Mouse (Mus musculus): ENCODE measurements at regions not wholly inside any gene's neighbourhood (a gene's known extent, or its start where the extent isn't known, plus 50 kb on each side); places are given as distances from the start of the nearest gene placed in this dataset.

DNA sequence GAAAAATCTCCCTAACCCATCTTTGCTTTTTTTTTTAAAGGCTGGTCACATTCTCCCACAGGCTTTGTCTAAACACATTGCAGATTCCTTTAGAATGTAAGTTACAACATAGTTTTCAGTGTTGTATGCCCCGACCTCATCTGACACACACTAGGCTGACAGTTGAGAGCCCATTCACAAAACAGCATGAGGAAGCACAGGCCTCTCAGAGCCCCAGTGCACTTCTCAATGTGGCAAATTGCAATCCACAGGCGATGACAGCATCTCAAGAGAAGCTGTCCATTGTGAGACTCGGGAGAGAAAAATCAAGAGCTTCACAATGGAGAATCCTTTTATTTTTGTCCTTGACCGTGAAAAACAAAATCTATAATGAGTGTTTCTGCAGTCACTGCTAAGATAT lies 493.8 kb upstream of the Alcam start:
- Histone ChIP-seq H3K36me3 (ENCODE audit: control insufficient read depth, insufficient read depth, low read length) (no peaks in the 10 kb centered on the region), H3K9me3 (ENCODE audit: control insufficient read depth, low read length) (no peaks in the 10 kb centered on the region), H3K4me3 (ENCODE audit: low read length) (no peak overlapping the region), H3K9ac (ENCODE audit: low read depth, low read length) (no peak overlapping the region), H3K4me1 (ENCODE audit: control insufficient read depth, insufficient read depth, low read depth, low read length) (no peaks in the 10 kb centered on the region), H3K4me2 (ENCODE audit: low read length) (no peak overlapping the region), H3K27ac (ENCODE audit: low read depth, low read length) (no peak overlapping the region), H3K27me3 (replicated peaks; ENCODE audit: control insufficient read depth, insufficient read depth, low read length) (no peaks in the 10 kb centered on the region)
- WGBS: 47% methylated on average over 4 of the region's 4 CpGs
- no peak for ATAC-seq

DNA sequence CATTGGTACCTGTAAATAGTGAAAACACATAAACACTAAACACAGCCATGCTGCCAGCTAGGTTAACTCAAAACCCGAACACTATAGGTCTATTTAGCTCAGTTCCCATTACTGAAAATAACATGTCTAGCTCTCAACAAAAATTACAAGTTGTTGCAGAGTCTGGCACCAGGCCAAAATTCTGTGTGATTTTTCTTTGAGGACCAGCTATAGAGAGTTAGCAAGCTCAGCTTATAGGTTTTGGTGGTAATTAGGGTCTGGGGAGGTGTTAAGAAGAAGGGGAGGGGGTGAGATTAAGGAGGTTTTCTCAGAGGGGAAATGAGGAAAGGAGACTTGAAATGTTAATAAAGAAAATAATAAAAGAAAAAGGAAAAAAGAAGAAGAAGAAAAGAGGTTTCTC lies 480.9 kb upstream of the Alcam start:
- Histone ChIP-seq H3K27ac (ENCODE audit: low read depth, low read length) (no peak overlapping the region), H3K9ac (ENCODE audit: low read depth, low read length) (no peak overlapping the region), H3K27me3 (replicated peaks; ENCODE audit: control insufficient read depth, insufficient read depth, low read length) (no peaks in the 10 kb centered on the region), H3K9me3 (ENCODE audit: control insufficient read depth, low read length) (no peaks in the 10 kb centered on the region), H3K4me3 (ENCODE audit: low read length) (no peak overlapping the region), H3K4me1 (ENCODE audit: control insufficient read depth, insufficient read depth, low read depth, low read length) (no peaks in the 10 kb centered on the region), H3K4me2 (ENCODE audit: low read length) (no peak overlapping the region), H3K36me3 (ENCODE audit: control insufficient read depth, insufficient read depth, low read length) (no peaks in the 10 kb centered on the region)
- no peak for ATAC-seq
- WGBS: 73% methylated on average over 1 of the region's 1 CpGs

DNA sequence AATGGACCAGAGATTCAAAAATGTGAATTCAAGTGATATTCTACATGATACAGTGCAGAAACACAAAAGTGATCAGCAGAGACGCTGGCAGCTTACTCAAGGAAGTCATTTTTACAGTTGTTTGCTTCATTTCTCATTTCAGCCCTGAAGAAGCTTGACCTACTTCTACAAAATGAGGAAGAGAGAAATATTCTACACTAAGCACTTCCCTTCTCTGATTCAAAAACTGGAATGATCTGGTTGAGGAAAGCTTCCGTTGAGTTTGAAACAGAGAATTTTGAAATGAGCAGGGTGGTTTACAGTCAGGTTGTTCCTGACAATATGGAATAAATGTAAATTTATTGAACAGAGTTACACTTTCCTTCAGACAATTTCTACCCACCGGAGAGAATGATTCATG lies 478.1 kb upstream of the Alcam start:
- ATAC-seq: no peak
- H3K9ac ChIP-seq (ENCODE audit: low read depth, low read length): no peak overlapping the region
- H3K4me1 ChIP-seq (ENCODE audit: control insufficient read depth, insufficient read depth, low read depth, low read length): no peaks in the 10 kb centered on the region
- 87% methylated on average over 3 of the region's 3 CpGs for WGBS
- no peak overlapping the region for H3K4me3 ChIP-seq (ENCODE audit: low read length)
- no peaks in the 10 kb centered on the region for H3K36me3 ChIP-seq (ENCODE audit: control insufficient read depth, insufficient read depth, low read length)
- H3K27me3 ChIP-seq (replicated peaks; ENCODE audit: control insufficient read depth, insufficient read depth, low read length): no peaks in the 10 kb centered on the region
- no peak overlapping the region for H3K4me2 ChIP-seq (ENCODE audit: low read length)
- H3K9me3 ChIP-seq (ENCODE audit: control insufficient read depth, low read length): no peaks in the 10 kb centered on the region
- no peak overlapping the region for H3K27ac ChIP-seq (ENCODE audit: low read depth, low read length)

DNA sequence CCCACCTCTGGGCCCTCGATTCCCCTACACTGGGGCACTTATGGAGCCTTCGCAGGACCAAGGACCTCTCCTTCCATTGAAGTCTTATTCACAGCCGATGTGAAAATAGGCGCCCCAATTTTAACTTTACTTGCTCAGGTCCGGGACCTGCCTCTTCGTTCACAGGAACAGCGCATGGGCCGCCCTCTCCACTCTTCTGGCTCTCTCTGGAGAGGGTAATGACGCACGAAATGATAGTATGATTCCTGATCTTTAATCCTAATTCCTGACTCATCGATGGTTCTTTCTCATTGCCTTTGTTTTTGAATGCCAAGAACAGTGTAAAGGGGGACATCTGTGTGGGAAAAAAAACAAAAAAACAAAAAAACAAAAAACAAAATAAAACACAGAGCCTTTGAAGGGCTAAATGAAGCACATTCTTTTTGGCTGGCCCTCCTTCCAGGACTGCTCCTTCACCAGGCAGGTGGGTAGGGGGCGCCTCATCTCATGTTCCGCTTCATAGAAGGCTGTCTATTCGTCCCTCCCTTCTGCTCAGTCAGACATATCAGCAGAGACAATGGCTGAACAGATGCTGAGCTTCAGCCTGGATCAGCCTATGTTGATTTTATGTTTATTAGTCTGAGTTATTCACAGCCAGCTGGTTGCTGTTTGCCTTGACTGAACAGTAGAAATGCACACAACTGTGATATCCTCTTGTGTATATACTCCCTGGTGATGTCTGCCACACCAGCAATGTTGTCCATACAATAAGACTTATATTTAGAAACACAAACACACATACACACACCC lies 438.8 kb upstream of the Alcam start:
- Histone ChIP-seq H3K36me3 (ENCODE audit: control insufficient read depth, insufficient read depth, low read length) (no peaks in the 10 kb centered on the region), H3K4me2 (ENCODE audit: low read length) (peak overlapping the region; percentile 33), H3K4me3 (ENCODE audit: low read length) (no peak overlapping the region), H3K27me3 (replicated peaks; ENCODE audit: control insufficient read depth, insufficient read depth, low read length) (no peaks in the 10 kb centered on the region), H3K4me1 (ENCODE audit: control insufficient read depth, insufficient read depth, low read depth, low read length) (no peaks in the 10 kb centered on the region), H3K9me3 (ENCODE audit: control insufficient read depth, low read length) (no peaks in the 10 kb centered on the region), H3K9ac (ENCODE audit: low read depth, low read length) (no peak overlapping the region), H3K27ac (ENCODE audit: low read depth, low read length) (no peak overlapping the region)
- 56% methylated on average over 14 of the region's 14 CpGs for WGBS
- ATAC-seq: peak; percentile 90

DNA sequence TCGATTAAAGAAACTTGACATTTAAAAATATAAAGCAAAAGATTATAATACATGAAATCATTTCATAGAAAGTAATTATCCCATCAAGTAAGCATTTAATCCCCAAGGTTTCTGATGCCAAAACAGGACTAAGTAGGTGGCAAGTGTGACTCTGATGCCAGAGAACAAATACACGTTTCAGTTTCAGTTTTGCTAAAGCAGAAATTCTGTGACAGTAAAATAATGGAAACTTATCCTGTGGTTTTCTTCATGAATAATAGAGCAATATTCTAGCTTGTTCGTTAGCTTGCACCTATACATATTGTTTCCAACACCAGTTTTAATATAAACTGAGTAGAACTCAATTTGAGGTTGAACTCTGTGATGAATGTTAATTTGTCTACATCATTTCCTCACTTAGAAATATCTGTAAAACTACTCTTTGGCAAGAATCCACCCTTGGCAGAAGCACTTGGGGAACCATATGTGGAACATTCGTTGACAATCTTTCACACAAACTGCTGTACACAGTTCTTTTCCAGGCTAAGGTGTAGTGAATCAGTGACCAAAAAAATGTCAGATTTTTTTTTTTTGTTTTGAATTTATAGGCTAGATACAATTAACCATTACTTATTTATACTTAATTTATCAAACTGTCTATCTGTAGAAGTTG lies 425.7 kb upstream of the Alcam start:
- Histone ChIP-seq H3K27ac (ENCODE audit: low read depth, low read length) (no peak overlapping the region), H3K27me3 (replicated peaks; ENCODE audit: control insufficient read depth, insufficient read depth, low read length) (no peaks in the 10 kb centered on the region), H3K9me3 (ENCODE audit: control insufficient read depth, low read length) (no peaks in the 10 kb centered on the region), H3K4me3 (ENCODE audit: low read length) (no peak overlapping the region), H3K4me1 (ENCODE audit: control insufficient read depth, insufficient read depth, low read depth, low read length) (no peaks in the 10 kb centered on the region), H3K9ac (ENCODE audit: low read depth, low read length) (no peak overlapping the region), H3K36me3 (ENCODE audit: control insufficient read depth, insufficient read depth, low read length) (no peaks in the 10 kb centered on the region), H3K4me2 (ENCODE audit: low read length) (no peak overlapping the region)
- WGBS: 69% methylated on average over 4 of the region's 4 CpGs
- no peak for ATAC-seq

DNA sequence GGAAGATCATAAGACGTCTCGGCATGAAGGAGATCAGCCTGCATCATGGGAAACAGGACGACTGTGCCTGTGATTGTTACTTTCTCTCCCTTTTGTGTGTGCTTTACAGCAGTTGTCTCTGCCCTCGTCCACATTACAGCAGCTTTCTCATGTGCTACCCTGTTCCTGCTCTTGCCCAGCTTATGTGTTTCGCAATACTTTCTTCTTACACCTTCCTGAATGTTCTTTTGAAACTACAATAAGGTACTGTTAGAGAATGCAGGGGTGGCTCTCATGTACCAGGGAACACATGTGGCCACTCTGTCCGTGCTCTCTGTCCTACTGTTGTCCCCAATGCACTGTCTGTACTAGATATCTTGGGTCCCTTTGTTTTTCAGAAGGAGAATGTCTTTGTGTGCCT lies 414.0 kb upstream of the Alcam start:
- Histone ChIP-seq H3K4me3 (ENCODE audit: low read length) (no peak overlapping the region), H3K9me3 (ENCODE audit: control insufficient read depth, low read length) (no peaks in the 10 kb centered on the region), H3K27me3 (replicated peaks; ENCODE audit: control insufficient read depth, insufficient read depth, low read length) (no peaks in the 10 kb centered on the region), H3K36me3 (ENCODE audit: control insufficient read depth, insufficient read depth, low read length) (no peaks in the 10 kb centered on the region), H3K4me2 (ENCODE audit: low read length) (no peak overlapping the region), H3K9ac (ENCODE audit: low read depth, low read length) (no peak overlapping the region), H3K4me1 (ENCODE audit: control insufficient read depth, insufficient read depth, low read depth, low read length) (no peaks in the 10 kb centered on the region), H3K27ac (ENCODE audit: low read depth, low read length) (no peak overlapping the region)
- no peak for ATAC-seq
- 82% methylated on average over 6 of the region's 6 CpGs for WGBS

DNA sequence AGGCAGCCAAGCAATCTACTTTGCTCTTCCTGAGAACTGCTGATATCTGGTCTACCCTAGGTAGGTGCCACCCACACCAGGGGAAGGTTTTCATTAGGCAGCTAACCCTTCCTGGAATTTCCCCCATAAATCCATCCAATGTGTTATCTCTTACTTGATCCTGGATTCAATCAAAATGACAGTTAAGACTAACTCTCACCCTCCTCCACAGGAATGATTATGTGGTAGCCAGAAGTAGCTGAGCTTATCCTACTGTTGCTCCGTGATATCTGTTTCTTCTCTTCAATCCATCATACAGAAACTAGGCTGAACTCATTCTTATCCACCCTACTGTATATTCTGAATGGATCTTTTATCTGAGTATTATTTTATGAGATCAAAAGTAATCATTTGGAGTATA lies 409.7 kb upstream of the Alcam start:
- H3K4me3 ChIP-seq (ENCODE audit: low read length): no peak overlapping the region
- no peaks in the 10 kb centered on the region for H3K36me3 ChIP-seq (ENCODE audit: control insufficient read depth, insufficient read depth, low read length)
- H3K27ac ChIP-seq (ENCODE audit: low read depth, low read length): no peak overlapping the region
- WGBS: 95% methylated on average over 1 of the region's 1 CpGs
- no peaks in the 10 kb centered on the region for H3K27me3 ChIP-seq (replicated peaks; ENCODE audit: control insufficient read depth, insufficient read depth, low read length)
- H3K9me3 ChIP-seq (ENCODE audit: control insufficient read depth, low read length): no peaks in the 10 kb centered on the region
- ATAC-seq: no peak
- H3K4me2 ChIP-seq (ENCODE audit: low read length): no peak overlapping the region
- H3K9ac ChIP-seq (ENCODE audit: low read depth, low read length): no peak overlapping the region
- H3K4me1 ChIP-seq (ENCODE audit: control insufficient read depth, insufficient read depth, low read depth, low read length): no peaks in the 10 kb centered on the region

DNA sequence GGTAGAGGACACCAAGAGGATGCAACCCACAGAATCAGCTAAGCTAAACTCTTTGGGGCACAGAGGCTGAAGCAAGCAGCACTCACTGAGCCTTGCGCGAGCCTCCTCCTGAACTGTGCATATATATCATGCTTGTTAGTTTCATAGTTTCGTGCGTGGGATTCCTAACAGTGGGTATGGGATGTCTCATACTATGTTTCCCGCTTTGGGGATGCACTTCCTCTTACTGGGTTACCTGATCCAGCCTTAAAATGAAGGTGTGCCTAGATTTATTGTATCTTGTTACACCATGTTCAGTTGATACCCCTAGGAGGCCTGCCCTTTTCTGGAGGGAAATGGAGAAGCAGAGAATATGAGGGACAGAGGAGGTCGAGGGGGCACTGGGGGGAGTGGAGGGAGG lies 407.4 kb upstream of the Alcam start:
- H3K4me2 ChIP-seq (ENCODE audit: low read length): no peak overlapping the region
- no peak overlapping the region for H3K4me3 ChIP-seq (ENCODE audit: low read length)
- 90% methylated on average over 6 of the region's 6 CpGs for WGBS
- no peak for ATAC-seq
- H3K9ac ChIP-seq (ENCODE audit: low read depth, low read length): no peak overlapping the region
- H3K36me3 ChIP-seq (ENCODE audit: control insufficient read depth, insufficient read depth, low read length): no peaks in the 10 kb centered on the region
- no peak overlapping the region for H3K27ac ChIP-seq (ENCODE audit: low read depth, low read length)
- H3K27me3 ChIP-seq (replicated peaks; ENCODE audit: control insufficient read depth, insufficient read depth, low read length): no peaks in the 10 kb centered on the region
- no peaks in the 10 kb centered on the region for H3K4me1 ChIP-seq (ENCODE audit: control insufficient read depth, insufficient read depth, low read depth, low read length)
- no peaks in the 10 kb centered on the region for H3K9me3 ChIP-seq (ENCODE audit: control insufficient read depth, low read length)

DNA sequence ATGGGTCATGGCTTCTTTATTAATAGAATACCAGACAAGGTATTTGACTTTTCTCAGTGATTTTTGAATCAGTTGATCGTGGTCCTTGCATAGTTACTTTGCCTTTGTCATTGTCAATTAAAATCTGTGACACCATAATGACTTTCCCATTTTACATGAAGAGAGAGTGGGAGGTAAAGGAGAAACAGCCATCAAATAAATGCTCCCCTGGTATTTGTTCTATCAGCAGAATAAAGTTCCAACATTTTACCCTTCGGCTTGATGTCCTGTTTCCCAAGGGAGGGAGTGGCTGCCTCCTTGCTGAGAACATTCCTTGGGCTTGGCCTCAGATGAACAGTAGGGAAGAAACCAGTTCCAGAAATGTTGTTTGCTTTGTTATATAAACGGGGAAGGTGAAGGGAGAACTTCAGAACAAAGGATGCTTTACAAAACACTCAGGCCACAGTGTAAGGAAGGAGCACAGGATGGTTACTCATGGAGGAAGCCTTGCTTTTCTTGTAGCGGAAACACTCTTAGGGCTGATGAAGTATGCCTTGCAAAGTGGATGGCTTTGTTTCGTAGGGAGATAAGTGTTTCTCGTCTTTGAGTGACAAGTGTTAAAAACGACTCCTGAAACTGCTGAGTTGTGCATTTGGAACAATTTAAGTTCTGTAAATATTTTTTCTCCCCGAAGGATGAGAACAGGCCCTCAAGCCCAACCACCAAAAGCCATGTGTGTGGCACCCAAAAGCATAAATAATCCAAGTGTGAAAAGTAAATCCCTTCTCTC lies 404.8 kb upstream of the Alcam start:
- H3K36me3 ChIP-seq (ENCODE audit: control insufficient read depth, insufficient read depth, low read length): no peaks in the 10 kb centered on the region
- no peaks in the 10 kb centered on the region for H3K27me3 ChIP-seq (replicated peaks; ENCODE audit: control insufficient read depth, insufficient read depth, low read length)
- H3K4me2 ChIP-seq (ENCODE audit: low read length): no peak overlapping the region
- no peak for ATAC-seq
- no peak overlapping the region for H3K9ac ChIP-seq (ENCODE audit: low read depth, low read length)
- H3K9me3 ChIP-seq (ENCODE audit: control insufficient read depth, low read length): no peaks in the 10 kb centered on the region
- no peaks in the 10 kb centered on the region for H3K4me1 ChIP-seq (ENCODE audit: control insufficient read depth, insufficient read depth, low read depth, low read length)
- no peak overlapping the region for H3K4me3 ChIP-seq (ENCODE audit: low read length)
- H3K27ac ChIP-seq (ENCODE audit: low read depth, low read length): no peak overlapping the region
- WGBS: 66% methylated on average over 8 of the region's 8 CpGs

Measured in hindbrain, embryonic 16.5 days (tissue).